Mouse (Mus musculus) adrenal gland, postnatal 10 days (tissue): Measurements from ENCODE around the gene Sv2b. TPM values are rescaled to one million over a fixed set of nuclear protein-coding genes. Genes with fewer than 3 reads are reported as not detected.

ENCODE experiments used
- DNase-seq: peaks from one replicate; pipeline ENCODE4 v3.0.0; 2021; ENCODE audit warnings: mixed read lengths
- total RNA-seq, 2 experiments: library from RNA; stranded (reverse); gene quantifications; 2 replicates each; pipeline ENCODE4 v1.2.3; 2021

Sv2b gene
- total RNA-seq, 2 experiments from 2014 or later: 0.30 to 0.42 TPM

DNA sequence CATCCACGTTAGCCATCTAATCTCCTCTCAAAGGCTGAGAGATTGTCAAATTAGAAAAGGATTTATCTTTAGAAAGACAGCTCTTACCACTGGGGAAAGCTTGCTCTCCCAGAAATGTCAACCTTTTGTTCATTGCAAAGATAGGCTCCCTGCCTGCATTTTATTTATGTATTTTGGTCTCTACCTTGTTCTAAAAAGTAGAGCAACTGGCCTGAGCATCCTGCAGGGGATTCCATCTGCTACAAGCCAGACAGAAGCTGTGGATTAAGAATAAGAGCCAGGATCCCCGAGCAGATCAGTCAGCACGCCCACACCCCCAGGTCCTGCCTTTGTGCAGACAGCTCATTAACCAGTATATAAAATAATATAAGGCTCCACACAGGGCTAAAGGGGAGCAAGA lies 16.8 kb downstream of the Sv2b start:
- DNase-seq: no peak

DNA sequence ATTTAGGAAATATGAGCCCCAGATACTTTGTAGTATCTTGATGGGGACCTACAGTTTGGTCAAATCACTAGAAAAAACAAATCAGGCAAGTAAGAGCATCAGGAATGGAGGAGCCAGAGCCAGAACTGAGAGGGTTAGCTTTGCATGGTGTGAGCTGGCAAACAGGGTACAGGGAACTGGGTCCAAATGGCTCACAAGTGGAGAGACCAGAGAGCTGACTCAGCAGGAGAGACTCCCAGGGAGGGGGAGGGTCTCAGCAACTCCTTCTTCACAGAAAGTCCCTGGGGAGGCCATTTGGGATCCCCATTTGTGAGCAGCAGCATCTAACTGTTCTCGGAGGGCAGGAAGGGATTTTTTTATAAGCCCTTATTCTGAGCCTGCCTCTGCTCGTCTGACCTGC lies 18.5 kb downstream of the Sv2b start:
- DNase-seq: no peak

DNA sequence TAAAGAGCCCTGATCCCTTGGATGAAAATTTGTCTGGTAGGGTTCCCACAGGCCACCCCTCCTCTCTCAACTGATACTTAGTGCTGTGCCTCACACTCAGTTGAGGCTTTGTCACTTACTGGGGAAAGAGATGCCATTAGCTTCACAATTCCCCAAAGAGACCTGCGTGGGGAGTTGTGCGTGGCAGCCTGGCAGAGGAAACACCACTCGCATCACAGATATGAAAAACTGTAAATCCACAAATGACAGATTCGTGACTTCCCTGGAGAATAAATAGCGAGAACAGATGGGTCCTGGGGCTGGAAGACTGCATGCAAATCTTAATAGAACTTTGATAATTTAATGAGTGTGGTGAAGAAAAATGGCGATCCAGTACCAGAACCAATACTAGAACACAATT lies 21.8 kb downstream of the Sv2b start:
- no peak for DNase-seq

DNA sequence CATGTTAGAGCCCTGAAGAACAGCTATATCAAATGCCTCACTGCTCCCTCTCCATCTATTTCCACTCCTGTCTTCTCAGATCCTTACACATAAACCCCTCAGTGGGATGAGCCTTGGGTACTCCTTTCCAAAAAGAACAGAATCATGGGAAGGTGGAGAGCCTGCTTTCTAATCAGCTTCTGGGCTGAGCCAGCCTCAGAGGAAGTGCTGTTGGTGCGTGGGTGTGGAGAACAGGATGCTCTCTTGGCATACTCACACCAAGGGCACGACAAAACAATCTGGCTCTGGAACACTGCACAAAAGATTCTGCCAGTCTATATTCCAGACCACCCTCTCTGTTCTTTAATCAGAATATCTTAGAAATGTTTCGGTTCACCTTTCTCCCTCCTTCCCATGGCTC lies 26.1 kb downstream of the Sv2b start:
- DNase-seq: no peak

DNA sequence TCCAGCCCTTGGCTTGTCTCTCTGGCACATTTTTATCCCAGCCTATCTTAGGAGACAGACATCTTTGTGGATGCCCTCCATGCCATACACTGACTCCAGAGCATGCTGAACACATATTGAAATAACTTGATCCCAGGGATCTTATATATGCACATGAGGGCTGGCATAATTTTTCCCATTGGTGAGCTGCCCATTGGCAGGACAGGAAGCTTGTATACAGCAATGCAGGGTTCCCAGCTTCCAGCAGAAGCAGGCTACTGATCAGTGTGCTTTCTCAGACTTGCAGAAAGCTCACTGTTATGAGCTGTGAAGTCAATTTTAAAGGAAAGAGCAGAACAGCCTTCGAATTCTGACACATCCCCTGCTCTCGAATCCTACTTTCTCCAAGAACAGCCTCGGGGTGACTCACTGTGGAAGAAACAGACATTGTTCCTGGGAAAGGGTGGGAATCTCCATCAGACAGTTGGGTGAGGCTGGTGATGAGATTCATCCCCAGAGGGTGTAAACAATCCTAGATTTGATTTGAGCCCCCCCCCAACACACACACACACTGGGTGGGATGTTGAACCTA lies 26.9 kb downstream of the Sv2b start:
- DNase-seq: no peak

DNA sequence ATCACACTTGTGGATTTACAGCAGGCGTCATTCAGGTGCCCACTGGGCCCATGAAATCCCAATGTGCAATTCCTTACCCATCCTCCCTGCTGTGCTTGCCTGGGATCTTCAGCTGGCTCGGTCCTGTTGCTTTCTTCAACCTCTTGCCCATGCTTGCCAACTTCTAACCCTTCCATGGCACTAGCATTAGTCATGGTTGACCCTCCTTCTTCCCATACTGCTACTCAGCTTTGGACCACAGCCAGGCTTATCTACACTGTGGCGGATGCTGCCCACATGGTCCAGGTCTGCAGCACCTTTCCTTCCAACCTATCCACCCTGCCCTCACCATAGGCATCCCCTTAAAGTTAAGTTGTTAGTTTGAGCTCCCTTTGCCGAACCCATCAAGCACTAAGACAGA lies 28.0 kb downstream of the Sv2b start:
- no peak for DNase-seq

DNA sequence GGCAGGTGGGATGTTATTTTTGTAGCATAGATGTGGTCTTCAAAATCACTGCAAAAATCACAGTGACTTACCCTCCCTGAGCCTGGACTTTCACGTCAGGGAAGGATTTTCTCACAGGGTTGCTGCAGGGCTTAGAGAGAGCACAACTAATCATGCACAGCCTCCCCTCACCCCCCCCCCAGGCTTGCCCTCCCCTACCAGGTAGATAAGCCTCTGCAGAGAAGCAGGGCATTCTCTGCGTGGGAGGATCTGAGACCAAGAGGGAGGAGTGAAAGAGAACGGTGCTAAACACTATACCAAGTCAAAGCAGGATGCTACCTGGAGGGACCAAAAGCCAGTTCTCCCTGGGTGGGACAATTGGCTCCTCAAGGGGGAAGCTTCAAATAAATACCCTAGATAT lies 31.2 kb downstream of the Sv2b start:
- no peak for DNase-seq

DNA sequence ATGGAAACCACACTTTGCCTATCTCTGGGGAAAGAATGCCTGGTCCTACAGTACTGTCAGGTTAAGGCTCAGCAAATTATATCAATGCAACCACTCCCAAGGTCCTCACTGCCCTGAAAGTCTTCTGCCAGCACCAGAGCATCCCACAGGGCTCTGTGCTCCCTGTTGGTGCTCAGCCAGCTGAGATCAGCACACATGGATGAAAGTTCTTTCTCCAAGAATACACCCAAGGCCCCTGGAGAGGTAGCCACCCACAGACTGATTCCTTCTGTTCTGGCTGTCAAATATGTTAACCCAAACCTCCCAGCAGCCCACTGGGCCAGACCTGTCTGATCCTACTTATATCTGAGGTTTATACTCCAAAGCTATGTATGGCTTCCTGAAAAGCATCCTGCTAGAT lies 32.3 kb downstream of the Sv2b start:
- DNase-seq: no peak

DNA sequence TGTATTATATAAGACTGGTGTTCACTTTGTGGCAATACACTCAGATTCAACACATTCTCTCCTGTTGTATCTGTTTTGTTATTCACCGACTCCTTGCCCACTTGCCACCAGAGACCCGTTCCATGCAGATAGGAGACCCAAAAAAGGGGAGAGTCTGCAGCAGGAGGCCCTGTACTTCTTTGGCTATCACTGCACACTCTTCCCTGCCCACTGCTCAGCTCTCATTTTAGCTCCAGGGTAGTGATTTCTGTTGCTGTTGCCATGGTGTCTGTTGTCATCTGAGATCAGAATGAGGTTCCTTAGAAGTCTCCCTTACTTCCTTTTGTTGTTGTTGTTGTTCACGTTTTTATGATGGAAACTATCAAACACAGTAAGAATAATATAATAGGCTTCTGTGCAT lies 34.5 kb downstream of the Sv2b start:
- no peak for DNase-seq

DNA sequence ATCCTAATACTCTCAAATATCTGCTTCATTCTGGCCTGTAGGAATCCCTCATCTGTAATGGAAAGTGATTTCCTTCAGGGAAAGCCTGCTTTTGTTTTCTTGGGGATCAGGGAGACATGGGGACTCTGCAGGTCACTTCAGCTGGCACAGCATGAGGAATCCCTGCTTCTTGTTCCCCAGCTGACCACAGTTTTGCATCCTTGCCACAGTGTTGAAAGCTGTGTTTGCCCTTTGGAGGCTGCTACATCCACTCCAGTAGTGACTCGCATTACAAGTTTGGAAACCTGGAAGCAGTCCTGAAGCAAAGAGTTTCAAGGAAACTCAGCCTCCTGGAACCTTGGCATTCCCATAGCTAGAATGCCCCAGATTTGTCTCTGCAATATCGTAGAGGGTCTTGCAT lies 35.4 kb downstream of the Sv2b start:
- no peak for DNase-seq

DNA sequence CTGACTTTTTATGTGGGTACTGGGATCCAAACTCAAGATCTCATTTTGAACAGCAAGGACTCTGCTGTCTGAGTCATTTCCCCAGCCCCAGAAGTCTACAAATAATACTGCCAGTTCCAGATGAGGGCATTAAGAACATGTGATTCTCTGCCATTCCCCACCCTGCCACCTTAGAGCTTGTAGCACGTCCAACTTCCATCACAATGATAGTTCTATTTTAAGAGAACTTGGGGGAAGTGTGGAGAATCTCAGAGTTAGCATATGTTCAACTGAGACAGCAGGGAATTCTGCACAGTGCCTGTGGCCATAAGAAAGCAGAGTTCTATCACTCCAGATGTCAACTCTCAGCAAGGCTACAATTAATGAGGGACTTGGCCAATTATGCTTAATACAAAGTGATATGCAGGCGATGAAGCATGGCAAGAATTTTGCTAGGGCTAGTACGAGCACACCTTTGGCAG lies 37.1 kb downstream of the Sv2b start:
- no peak for DNase-seq

DNA sequence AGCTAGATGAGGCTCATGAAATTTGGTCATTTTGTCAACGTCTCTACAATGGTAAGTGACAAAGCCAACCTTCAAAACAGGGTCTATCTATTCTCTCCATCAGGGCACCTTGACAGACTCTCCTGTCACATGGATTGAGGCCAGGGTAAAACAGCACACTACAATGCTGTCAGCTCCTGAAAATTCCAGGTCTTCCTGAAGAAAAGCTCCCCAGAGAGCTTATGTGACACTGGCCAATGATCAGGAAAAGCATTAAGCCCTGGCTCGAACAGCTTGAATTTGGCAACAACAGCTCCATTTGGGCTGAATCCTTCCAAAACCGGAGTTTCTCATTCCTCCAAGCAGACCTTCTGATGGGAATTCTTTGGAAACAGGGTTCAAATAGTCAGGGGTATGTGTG lies 37.8 kb downstream of the Sv2b start:
- no peak for DNase-seq

DNA sequence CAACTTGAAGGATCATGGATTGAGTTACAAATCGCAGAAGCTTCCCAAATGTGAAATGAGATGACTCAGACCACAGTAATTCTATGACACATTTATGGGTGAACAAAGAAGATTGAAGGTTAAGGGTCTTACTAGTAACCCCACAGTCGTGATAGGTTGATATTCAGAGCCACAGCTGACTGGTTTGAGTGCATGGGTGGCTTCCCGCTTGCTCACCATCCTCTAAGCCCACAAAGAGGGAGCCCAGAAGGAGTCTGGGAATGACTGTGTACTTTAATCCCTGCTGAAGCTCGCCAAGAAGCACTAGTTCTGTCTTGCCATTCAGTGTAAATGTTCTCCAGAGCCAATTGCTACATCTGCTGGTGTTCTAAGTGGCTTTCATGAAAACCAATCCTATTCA lies 41.8 kb downstream of the Sv2b start:
- no peak for DNase-seq

DNA sequence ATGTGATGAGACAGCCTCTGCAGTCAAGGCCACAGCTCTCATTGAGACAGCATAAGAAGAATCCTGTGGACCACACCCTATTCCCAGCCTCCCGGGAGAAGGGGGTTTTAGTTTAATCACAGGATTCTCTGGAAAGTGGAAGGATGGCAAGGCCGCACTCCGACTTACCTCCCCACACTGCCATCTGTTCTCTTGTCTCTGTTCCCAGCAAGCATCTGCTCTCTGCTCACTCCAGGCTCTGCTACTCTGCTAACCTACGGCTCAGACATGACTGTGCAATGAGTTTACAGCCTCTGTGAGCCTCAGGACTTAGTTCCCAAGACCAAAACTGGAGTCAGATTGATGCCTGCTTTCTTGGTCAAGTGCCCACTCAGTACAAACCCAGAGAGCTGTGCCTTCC lies 43.8 kb downstream of the Sv2b start:
- no peak for DNase-seq

DNA sequence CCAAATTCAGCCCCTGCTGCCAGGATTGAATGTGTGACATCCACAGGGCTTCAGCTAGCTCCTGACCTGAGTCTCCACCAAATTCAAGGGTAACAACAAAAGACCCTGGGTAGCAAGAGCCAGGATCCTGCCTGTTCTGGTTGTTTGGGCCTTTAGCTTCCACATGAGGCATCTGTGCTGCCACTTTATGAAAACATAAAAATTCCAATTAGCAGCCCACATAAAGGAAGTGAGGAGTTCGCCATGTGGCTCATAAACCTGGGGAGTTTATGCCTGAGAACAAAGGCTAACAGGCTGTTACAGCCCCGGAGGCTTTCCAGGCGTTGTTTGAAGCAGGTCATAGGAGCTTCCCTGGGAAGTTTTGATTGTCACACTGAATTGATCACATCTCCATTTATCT lies 49.1 kb downstream of the Sv2b start:
- no peak for DNase-seq

DNA sequence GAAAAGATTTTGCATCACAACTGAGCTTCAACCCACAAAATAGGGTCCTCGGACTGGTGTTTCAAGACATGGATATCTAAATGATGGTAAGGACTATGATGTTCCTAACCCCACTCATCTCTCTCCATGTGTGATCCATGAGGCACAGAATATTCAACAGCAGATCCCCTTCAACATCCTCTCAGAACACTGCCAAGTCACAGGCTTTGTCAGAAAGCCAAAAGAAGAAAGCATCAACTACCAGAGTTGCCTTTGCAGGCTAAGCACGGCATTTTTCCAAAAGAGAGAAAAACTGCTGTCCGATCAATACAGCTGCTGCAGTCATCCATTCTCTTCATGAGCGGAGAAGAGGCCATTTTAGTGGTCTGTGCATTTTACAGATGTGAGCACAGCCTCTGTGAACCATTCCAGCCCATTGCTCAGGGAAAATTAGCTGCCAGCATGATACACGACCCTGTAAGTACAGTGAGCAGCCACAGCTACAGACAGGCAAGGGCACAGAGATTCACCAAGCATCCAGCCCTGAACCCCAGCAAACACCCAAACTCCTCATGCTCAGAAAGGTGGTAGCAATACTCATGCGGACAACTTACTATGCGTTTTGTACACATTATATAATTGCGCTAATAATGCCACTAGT lies 55.3 kb downstream of the Sv2b start:
- DNase-seq: no peak

DNA sequence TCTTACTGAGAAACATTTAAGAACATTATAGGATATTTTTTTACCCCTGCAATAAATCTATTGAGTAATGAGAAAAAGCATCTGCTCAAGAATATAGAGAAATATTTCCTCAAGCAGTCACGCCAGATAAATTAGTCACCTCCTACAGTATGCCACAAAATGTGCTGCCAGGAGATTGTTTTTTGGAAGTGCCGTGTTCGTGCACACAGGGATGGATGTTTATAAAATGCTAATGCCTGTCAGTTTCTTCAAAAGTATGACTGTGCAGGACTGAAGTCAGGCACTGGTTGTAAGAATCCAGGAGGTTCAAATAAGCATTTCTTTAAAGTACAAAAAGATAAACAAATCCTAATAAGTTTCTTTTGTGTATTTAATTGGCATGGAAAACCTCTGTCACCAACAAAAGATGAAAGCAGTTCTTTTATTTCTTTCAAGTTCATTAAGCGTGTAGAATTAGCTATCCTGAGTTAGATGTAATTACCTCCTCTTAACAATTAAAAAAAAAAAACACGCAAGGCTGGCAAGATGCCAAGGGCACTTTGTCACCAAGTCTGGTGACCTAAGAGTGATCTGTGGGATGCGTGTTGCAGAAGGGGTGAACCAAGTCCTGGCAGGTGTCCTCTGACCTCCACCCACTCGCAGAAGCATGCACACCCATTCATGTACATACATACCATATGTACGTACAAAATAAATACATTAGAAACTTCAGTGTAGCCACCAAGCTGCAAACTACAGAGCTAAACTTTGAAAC lies 68.1 kb downstream of the Sv2b start:
- DNase-seq: no peak

DNA sequence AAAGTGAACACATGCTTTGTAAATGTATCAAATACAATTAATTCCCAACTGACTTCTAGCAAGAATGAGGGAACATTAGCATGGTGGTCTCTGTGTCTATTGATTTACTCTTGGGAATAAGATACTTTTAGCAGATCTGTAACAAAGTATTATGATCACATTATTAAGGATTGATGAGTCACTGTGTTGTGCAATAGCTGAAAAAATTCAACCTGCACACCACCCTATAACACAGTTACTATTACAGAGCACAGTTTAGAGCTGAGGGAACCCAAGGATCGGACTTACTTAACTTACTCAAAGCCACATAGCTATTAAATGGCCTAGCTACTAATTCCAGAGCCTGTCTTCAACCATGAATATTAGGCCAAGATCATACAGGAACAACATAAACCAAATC lies 72.7 kb downstream of the Sv2b start:
- DNase-seq: no peak

DNA sequence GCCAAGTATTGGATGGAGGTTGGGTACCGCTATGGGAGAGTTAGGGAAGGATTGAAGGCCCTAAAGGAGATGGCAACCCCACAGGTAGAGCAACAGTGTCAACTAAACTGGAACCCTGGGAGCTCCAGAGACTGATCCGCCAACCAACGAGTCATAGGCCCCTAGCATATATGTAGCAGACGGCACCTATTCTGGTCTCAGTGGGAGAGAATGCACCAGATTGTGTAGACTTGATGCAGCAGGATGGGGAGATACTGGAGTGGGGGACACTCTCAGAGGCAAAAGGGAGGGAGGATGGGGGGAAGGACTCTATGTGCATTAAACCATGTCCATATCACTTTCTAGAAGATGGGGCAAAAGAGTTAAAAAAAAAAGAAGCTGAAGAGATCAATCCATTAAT lies 84.9 kb downstream of the Sv2b start:
- DNase-seq: no peak

DNA sequence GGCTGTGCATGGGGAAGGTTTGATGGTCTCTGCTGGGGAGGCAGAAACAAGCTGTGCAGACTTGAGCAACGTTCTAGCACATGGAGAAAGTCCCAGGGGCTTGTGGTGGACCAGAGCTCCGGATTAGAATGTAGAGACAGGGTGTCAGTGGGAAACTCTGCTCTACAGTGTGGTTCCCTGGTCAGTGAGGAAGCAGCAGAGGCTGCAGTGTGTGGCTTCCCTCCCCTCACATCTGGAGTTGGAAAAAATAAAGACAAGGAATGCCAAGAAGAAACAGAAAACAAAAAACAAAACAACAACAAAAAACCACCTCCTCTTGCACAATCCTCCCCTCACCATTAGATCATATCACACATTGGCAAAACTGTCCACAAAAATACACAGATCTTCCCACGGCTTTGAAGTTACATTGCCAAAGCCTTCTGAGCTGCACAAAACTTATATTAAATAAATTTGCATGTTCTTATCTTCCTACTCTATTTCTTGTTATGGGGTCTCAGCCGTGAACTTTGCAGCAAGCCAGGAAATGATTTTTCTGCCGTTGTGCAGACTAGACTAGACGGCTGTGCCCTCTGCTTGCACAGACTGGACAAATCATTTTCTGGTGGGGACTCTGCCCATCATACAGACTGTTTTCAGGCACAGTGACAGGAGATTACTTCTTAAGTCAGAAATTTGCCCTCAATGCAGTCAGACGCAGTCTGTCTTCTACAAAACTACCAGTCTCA lies 86.2 kb downstream of the Sv2b start:
- DNase-seq: no peak

DNA sequence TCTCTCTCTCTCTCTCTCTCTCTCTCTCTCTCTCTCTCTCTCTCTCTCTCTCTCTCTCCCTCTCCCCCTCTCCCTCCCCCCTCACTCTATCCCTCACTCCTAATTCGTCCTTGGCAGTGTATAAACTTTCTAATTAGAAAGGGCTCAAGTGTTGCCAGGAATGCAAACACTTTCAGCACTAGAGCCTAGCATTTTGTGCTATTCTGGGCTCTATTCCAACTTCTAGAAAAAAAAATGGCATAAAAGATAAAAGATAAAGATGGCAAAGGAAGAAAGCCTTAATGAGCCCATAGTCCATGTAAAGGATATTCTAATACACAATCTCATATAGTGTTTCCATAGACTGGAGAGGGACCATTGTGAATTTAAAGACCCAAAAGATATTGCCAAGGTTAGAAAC lies 88.3 kb downstream of the Sv2b start:
- DNase-seq: no peak

DNA sequence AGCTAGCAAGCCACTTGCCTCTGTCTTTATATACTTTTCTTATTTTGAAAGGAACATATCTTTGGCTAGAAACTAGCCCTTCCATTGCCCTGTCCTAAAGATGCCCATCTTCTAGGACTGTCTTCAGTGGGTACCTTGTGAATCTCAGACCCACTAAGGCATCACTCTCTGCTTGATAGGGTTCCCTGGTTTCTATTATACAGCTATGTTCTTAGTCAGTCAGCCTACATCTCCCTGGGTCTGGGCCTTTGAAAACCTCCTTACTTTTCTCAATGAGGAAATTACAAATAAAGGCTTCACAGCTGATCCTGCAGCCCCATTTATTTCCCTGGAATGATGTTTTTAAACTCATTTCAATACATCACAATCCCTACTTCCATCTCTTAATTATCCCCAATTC lies 88.8 kb downstream of the Sv2b start:
- no peak for DNase-seq

DNA sequence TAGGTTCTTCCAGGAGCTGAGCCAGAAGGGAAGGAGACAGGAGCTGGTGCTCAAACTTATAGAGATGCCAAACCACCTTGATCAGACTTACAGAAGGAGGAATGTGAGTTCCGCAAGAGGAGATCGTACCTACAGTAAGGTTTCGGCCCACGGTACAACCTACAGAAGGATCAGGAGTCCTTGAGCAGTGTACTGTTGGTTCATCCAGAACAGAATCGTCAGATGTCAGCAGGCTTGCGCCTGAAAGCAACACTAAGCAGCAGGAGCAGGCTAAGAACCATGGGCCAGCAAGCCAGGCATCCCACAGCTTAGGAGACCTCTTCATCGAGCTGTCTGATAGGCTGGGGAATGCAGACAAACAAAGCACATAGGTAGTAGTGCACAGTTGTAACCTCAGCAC lies 92.9 kb downstream of the Sv2b start:
- no peak for DNase-seq
